Mouse (Mus musculus): Measurements from ENCODE around the gene Adam19. TPM values are rescaled to one million over a fixed set of nuclear protein-coding genes. Genes with fewer than 3 reads are reported as not detected.
"Not testable (repeated sequence)": the region's sequence is repeated elsewhere in the genome, so short reads cannot be mapped to it uniquely, and the experiment has no call there.

Gene Adam19
- total RNA-seq (2015) (27.9 and 29.8 TPM in 2 replicates), total RNA-seq (2017) (21.9 and 27.3 TPM in 2 replicates)

DNA sequence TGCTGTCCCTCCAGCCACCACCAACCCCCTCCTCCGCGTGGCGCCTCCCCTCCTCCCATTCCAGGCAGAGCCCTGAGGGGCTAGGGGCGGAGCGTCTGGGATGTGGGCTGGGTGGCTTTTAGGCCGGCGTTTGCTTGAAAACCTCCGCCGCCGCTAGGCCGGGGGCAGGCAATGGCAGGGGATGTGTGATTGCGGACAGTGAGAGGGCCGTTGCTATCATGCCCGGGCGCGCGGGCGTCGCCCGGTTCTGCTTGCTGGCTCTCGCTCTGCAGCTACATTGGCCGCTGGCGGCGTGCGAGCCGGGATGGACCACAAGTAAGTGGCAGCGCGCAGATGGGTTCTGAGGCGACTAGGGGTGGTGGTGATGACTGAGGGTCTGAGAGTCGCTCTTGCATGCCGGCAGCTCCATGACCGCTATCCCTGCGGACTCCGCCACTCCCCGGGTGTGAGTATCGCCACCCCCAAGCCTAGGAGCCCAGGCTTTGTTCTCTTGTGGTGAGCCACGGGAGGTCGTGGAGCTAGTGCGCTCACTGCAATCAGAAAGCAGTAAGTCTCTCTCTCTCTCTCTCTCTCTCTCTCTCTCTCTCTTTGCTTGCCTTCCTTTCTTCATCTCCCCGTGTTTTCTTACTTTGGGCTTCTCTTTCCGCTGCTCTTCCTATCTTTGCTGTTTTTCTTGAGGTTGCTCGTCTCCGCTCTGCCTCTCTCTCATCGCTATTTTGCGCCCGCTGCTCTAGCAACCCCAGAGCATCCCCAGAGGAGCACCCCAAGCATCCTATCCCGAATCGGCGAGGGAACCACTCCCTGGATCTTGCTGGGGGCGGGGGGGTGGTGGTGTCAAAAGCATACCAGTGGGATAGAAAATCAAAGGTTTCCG, at the start of gene Adam19:
Gene Adam19, plus strand, starts transcription at position 97 of the 874 bp plus-strand sequence.
- peak; percentile 75 for ATAC-seq (ENCODE audit: poor library complexity, severe bottlenecking)

DNA sequence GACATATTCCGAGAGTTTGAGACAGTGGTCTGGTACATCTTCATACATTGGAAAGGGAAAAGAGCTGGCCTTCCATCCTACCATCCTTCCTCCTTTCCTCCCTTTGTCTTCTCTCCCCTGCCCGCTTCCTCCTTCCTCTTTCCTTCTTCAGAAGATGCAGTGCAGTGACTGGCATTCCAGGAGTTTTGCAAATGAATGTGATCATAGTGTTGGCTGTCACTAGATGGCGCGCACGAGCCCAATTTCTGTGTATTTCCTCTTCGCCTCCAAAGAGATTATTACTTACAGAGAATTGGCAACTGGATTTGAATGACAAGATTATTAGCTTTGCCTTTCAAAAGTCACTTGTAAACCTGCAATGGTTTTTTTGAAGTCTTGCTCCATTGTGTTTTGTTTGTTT, 39.7 kb upstream of the Adam19 start:
- peak; percentile 73 for ATAC-seq (ENCODE audit: poor library complexity, severe bottlenecking)

DNA sequence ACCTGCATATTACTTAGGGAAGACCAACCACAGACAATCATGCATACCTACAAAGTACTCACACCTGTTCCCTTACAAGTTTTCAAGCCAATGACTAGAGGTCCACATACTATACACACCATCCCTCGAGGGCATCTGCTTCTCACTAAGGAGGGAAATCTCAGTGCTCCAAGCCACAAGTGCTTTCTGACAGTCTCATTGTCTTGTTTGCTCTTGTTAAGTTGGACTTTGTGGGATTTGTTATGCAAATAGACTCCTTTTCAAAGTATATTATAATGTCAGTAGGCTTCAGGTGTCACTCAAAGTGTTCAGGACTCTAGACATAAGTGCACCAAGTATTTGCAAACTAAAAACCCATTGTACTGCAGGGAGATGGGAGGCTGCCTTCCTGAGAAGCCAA, 35.5 kb upstream of the Adam19 start:
- no peak for ATAC-seq (ENCODE audit: poor library complexity, severe bottlenecking)

DNA sequence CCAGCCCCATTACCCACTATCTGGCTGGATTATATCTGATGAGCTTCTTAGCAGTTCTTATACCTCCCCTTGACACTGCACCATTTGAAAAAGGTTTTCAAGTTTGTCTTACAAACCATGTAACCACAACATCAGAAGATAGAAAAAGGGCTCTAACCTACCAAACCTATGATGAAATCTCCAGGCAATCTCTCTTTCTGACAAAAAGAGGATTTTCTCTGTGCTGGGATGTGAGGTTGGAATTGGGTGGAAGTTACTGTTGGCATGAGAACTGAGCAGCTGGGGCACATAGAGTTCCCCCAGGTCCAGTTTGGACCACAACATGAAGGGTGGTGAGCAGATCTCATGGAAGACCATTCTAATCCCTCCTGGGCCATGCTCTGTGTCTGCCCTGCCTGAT, 33.9 kb upstream of the Adam19 start:
- no peak for ATAC-seq (ENCODE audit: poor library complexity, severe bottlenecking)

DNA sequence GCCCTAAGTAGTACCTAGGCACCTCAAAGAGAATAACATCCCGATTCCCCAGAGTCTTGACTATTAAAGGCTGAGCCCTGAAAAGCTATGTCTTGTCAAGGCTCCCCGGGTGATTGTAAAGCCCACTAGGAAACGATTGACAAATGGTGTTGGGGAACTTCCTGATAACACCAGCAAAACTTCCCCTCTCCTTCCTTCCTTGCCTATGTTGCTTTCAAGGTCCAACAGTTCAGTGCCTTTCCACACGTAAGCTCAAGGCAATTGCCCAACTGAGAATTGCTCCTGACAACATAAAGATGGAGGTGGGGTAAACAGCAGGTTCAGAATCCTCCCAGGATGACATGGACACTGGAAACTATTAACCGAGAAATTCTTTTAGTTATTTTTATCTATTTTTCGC, 32.8 kb upstream of the Adam19 start:
- peak; percentile 70 for ATAC-seq (ENCODE audit: poor library complexity, severe bottlenecking)

DNA sequence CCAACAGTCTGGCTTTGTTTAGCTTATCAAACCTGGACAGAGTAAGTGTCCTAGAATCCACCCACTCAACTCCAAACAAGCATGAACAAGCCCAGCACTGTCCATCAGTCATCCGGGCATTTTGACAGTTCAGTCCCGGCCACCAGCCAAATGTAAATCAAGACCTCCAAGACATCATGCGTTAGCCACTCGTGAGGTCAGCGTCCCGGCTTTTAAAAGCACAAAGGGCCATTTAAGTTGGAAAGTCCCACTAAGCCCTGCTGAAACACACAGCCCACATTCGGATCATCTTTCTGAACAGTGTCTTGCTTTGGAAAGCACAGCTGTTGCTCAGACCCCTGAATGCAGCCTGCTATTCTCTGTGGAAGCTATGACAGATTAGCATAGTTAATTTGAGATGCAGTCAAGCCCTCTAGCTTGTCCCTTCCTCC, 29.8 kb upstream of the Adam19 start:
- no peak for ATAC-seq (ENCODE audit: poor library complexity, severe bottlenecking)

DNA sequence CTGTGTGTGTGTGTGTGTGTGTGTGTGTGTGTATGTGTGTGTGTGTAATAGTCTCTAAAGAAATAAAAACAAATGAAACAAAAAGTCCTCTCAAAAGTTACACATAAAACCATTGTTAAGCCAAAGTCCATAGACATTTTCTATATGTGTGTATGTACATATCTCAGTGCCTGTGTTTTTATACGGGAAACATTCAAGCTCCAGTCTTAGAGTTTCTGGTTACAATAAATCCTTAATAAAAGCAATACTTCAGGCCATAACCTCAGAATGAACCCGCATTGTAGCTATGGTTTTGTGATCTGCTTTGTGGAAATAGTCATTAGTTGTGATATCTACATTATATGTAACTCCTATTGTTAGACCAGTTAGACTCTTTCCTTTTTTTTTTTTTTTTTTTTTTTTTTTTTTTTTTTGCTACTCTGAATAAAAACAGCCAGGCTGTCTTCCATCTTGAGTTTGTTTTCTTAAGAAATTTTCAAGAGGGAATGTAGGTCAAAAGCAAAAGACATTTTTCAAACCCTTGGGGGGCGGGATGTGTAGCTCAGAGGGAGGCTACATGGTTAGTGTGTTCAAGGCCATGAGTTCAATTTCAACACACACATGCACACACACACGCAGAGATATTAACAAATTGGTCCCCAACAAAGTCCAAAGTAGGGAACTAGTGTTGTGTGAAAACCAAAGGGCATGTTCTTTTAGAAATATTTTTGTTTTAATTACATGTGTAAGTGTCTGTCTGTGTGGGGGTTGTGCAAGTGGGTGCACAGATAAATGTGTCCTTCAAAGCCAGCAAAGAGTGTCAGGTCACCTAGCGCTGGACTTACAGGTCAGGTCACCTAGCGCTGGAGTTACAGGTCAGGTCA, 27.6 kb upstream of the Adam19 start:
- ATAC-seq (ENCODE audit: poor library complexity, severe bottlenecking) = no peak

DNA sequence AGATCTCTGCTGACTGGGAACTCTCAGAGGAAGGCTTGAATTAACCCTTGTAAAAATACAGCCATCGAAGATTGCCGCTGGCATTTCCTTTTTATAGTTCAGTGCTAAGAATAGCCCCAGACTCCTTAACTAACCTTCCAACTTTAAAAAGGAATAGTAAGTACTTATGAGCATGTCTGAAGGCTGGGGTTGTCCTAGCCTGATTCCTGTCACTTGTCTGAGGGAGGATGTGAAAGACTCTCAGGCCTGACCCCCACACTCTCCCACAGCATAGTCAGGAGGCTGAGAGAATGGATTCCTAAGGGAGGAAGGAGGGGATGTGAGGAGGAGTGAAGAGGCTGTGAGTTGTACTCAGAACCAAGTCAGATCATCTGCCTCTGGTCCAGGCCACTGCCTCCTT, 26.3 kb upstream of the Adam19 start:
- no peak for ATAC-seq (ENCODE audit: poor library complexity, severe bottlenecking)

DNA sequence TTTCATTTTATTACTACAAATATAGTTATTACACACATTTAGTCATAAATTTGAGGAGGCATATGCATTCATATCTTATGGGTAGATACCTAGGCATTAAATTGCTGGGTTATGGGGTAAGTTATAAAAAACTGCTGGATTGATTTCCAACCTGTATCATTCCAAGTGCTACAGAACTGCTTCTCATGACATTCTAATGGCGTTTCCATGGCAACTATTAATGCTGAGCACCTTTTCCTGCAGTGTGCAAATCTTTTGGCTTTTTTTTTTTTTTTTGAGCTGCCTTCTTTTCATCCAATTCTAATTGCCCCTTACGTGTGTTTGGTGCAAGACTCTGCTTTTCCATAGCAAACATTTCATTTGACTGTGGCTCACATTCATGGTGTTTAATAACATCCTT, 25.8 kb upstream of the Adam19 start:
- ATAC-seq (ENCODE audit: poor library complexity, severe bottlenecking) = no peak

DNA sequence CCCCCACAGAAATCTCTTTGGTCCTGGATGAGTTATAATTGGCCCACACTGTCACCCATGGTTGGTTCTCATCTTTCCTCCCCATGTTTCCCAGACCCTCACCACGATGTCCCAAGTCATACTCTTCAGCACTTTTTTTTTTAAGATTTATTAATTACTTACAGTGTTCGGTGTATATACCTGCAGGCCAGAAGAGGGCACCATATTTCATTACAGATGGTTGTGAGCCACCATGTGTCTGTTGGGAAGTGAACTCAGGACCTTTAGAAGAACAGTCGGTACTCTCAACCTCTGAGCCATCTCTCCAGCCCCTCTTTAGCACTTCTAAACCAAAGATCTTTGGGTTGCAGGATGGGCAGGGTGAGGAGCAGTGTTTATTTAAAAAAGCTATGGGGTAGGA, 24.3 kb upstream of the Adam19 start:
- no peak for ATAC-seq (ENCODE audit: poor library complexity, severe bottlenecking)

DNA sequence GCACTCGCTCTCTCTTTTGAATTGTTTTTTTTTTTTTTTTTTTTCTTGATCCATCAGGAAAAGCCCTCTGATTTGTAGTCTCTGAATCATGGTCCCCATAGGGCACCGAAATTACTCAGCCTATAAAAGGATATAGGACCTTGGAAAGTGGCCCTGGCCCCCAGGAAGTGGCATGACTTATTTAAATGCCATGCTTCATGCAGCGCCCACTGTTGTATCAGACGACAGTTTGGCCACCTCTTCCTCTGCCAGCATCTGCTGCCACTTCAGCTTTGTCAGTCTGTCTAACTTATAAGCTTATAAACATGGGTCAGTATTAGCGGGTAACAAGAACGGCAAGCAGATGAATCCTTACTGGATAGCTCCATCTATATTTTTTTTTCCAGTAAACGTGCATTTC, 22.8 kb upstream of the Adam19 start:
- ATAC-seq (ENCODE audit: poor library complexity, severe bottlenecking) = no peak

DNA sequence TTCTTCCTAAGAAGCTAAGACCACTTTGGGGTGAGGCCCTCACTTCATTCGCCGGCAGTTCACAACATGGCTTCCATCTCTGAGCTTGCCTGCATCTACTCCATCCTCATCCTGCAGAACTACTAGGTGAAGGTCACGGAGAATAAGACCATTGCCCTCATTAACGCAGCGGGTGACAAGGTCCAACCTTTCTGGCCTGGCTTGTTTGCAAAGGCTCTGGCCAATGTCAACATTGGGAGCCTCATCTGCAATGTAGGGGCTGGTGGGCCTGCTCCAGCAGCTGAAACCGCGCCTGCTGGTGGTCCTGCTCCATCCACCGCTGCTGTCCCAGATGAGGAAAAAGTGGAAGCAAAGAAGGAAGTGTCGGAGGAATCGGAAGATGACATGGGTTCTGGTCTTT, 19.4 kb upstream of the Adam19 start:
- no peak for ATAC-seq (ENCODE audit: poor library complexity, severe bottlenecking)

DNA sequence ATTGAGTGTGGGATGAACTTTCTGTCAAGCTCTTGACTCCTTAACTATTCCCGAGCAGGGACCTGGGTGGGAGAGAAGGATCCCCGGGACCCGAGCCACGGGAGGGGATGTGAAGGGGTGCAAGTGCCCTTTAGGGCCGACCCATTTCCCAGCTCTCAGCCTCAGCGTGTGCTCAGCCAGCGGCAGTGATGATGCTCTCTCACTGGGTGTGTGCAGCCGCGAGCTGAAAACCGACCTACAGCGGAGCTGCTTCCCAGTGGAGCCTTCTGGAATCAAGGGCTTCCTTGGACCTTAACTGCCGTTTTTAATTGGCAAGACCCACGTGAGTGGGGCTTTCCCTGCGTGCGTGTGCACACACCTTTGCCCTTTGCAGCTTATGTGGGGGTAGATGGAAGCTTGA, 16.9 kb upstream of the Adam19 start:
- ATAC-seq (ENCODE audit: poor library complexity, severe bottlenecking) = no peak

DNA sequence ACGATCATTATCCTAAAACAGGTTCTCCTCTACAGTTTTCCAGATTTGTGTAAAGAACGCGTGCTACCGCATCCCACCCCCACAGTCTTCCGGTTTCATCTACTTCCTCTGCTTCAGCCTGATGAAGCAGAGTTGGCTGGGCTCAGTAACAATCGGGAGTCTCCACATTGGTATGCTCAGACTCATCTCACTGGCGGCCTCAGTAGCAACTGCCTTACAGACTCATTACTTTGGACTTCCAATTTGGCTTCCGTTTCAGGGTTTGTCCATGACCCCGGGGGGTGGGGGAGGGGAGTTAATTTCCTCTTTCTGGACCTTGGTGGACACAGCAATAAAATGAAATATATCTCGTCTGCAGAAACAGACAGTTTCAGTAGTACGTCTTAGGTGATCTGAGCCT, 16.5 kb upstream of the Adam19 start:
- ATAC-seq (ENCODE audit: poor library complexity, severe bottlenecking) = no peak

DNA sequence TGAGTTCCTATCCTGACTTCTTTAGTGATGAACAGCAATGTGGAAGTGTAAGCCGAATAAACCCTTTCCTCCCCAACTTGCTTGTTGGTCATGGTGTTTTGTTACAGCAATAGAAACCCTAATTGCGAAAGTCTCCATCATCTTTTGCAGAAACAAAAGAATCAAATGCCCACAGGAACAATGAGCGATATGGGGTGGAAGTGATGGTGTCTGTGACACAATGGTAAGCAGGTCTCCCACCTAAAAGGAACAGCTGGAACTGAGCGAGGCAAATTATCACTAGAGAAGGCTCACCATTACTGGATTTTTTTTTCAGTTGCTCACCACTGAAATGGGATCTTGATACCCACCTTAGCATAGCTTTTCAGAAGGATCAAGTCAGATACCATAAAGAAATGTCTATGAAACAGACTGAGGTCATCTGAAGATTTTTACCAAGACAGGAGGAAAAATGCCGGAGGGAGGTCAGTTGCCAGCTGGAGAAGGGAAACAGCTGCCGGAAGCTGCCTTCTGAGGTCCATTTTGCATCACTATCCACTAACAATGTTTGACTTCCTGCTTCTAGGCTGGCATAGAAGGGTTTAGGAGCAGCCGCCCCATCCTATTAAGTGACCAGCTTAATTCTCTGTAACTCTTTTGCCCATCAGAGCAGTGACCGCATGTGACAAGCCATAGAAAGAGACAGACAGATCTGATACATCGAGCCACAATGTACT, 14.8 kb upstream of the Adam19 start:
- ATAC-seq (ENCODE audit: poor library complexity, severe bottlenecking) = no peak

DNA sequence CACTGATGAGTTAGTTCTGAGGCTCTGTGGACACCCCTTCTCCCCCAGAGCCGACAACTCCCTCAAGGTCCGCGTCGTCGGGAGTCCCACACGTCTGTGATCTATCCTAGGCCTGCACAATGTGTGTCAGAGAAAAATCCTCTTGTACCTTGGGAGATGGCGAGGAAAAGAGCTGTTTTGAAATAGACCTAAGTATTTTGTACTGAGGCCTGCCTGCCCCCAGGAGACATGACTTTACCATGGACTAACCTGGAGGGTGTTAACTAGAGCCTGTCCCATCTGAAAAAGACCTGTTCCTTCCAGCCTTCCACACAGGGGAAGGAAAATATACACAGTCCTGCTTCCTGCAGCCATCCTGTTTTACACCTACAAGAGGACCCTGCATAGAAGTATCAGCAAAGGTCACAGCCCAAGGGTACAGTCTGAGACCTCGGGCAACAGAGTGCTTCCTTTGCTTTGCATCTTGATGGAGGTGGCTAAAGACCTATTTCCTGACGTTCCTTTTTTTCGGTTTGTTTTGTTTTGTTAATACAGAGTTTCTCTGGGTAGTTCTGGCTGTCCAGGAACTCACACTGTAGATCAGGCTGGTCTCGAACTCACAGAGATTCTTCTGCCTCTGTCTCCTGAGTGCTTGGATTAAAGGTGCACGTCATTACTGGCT, 14.1 kb upstream of the Adam19 start:
- no peak for ATAC-seq (ENCODE audit: poor library complexity, severe bottlenecking)

DNA sequence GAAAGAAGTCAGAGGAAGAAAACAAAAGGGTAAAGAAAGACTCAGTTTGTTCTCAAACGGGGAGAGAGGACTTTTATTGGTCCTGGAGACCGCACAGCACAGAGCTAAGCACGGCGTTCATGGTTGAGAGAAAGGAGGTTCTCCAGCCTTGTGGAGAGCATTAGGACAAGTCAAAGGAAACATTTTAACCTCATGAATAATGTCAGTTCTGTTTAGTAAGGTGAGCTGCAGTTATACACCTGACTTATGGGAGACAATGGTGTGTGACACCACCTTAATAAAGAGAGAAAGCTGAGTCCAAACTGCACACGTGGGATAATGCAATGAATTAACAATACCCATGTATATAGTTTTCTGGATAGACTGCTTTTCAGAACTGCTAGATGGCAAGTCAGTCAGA, 11.0 kb upstream of the Adam19 start:
- no peak for ATAC-seq (ENCODE audit: poor library complexity, severe bottlenecking)

DNA sequence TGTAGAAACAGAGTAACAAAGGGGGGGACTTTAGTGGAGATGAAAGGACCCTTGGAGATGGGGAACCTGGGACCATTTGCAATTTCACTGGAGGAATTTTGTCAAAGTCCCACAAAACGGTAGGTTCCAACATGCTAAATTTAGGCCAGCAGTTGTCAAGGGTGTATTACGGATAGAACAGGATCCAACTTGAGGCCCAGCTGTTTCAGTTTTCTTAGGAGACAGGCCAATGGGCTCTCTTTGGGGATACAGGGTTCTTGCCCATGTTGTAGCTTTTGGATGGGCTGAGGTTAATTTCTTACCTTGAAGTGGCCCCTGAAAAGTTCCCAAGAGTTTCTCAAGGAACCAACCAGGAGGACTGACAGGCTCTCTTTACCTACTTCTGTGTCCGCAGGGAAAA, 8.5 kb upstream of the Adam19 start:
- no peak for ATAC-seq (ENCODE audit: poor library complexity, severe bottlenecking)

DNA sequence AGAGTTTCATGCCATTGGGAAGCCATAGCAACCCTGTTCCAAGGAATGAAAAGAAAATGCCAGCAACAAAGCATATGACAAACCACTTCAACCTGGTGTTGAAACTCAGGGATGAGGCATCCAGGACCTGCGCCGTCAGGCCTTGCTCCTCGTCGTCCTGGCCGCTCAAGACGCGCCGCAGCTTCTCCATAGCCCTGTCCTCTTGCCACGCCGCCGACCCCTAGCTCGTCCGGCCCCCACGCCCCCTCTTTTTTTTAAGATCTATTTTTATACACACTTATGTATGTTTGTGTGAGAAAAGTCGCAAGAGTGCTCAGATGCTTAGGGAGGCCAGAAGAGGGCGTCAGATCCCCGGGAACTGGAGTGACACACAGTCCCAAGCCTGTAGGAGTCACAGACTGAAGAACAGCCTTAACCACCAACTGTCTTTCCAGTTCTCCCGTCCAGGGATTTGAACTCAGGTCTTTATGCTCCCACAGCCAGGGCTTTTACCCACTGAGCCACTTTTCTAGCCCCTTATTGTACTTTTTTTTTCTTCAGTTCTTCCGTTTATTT, 3.6 kb upstream of the Adam19 start, which contains the start of gene Gm12166:
Gene Gm12166, minus strand, starts transcription at position 217 of the 555 bp plus-strand sequence.
- ATAC-seq (ENCODE audit: poor library complexity, severe bottlenecking) = peak; percentile 74

DNA sequence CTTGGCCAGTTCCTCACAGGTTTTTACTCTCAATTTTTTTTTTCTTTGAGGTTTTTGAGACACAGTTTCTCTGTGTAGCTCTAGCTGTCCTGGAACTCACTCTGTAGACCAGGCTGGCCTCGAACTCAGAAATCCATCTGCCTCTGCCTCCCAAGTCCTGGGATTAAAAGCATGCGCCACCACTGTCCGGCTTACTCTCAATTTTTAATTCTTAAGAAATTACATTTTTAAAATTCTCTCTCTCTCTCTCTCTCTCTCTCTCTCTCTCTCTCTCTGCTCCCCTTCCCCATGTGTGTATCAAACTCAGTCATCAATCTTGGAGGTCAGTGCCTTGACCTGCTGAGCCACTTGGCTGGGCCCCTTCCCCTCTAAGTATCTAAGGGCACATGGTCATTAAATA, 2.3 kb upstream of the Adam19 start:
- not testable (repeated sequence) for ATAC-seq (ENCODE audit: poor library complexity, severe bottlenecking)

Measured in megakaryocyte, adult 5-6 weeks (primary cell).